In the genomic region with DNA sequence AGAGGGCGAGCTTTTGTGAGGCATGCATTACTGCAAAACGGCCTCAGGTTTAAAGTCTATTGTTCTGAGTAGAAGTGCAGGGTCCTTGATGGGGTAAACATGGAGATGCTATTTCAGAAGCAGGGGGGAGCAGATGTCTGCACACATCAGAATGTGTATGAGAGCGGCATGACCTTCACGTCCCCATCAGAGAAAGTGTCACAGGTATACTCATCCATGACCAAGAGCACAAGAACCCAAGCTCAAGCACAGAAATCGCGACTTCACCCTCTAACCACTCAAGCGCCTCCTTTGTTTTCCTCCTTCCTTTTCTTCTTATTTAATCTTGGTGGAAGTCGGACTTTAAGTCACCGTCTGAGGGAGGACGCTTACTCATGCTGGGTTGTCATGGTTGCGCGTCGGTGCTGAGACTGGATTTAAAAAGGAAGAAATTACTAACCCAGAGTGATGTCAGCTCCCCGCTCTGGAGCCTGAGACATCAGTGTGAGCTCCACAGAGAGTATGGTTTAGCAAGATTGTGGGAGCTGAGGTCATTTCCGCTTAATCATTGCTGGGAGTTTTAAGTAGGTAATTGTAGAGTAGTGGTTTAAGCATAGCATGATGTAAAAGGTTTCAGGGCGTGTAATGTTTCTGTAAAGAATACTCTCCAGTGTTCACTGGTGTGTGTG, we compare ENCODE assay signal across 9 mouse cellular contexts.
DNase-seq lines count a peak whose midpoint lies in the region; ATAC-seq and TF ChIP-seq lines count a peak whose summit lies in the region.
"Had no signal": no experiment of that assay in that cellular context is flagged by ENCODE, and none has a peak within 500 bp of the region (broad histone marks: within the 10 kb centered on the region; RNA-seq: fewer than 3 reads in every experiment).

No protein-coding gene starts in this region.

- no peak overlapping the region for H3K4me3 ChIP-seq in stomach, postnatal 0 days (ENCODE audit: low read depth, low read length)
- H3K4me3 ChIP-seq in gastrocnemius, adult 2 months, result no peak overlapping the region
- H3K4me3 ChIP-seq: embryonic facial prominence, embryonic 12.5 days; liver, embryonic 15.5 days had no signal

- 72% methylated on average over 16 of the region's 16 CpGs for WGBS in stomach, postnatal 0 days

- peak; percentile 83 for ATAC-seq in megakaryocyte progenitor cell, adult 5-6 weeks (replicated peaks; ENCODE audit: poor library complexity)
- ATAC-seq in stomach, postnatal 0 days (ENCODE audit: low FRiP score, low TSS enrichment), result 0 out of 2 replicates have a peak, but pooled peaks have one; percentile 45

- DNase-seq in lung, adult 18-20 months, result peak; percentile 41 to 43
- DNase-seq in lung, postnatal 14 days, result no peak
- peak; percentile 76 for DNase-seq in fibroblast of lung, adult 2 months (ENCODE audit: low read depth)
- no peak for DNase-seq in stomach, postnatal 0 days (ENCODE audit: low spot score)
- no peak for DNase-seq in neural tube, embryonic 10.5 days (ENCODE audit: extremely low spot score, low spot score)
- DNase-seq in gastrocnemius, adult 2 months, result no peak

- H3K4me2 ChIP-seq in stomach, postnatal 0 days (replicated peaks; ENCODE audit: low read depth), result no peak overlapping the region
- H3K4me2 ChIP-seq: embryonic facial prominence, embryonic 12.5 days; liver, embryonic 15.5 days had no signal

- no peaks in the 10 kb centered on the region for H3K27me3 ChIP-seq in stomach, postnatal 0 days (ENCODE audit: control insufficient read depth, insufficient read depth, low read length)
- H3K27me3 ChIP-seq: embryonic facial prominence, embryonic 12.5 days; liver, embryonic 15.5 days had no signal

- no peaks in the 10 kb centered on the region for H3K9me3 ChIP-seq in stomach, postnatal 0 days (ENCODE audit: control insufficient read depth, low read length)
- H3K9me3 ChIP-seq: embryonic facial prominence, embryonic 12.5 days; liver, embryonic 15.5 days had no signal

- no peak overlapping the region for H3K27ac ChIP-seq in stomach, postnatal 0 days (replicated peaks)
- H3K27ac ChIP-seq in gastrocnemius, adult 2 months, result no peak overlapping the region
- H3K27ac ChIP-seq: embryonic facial prominence, embryonic 12.5 days; liver, embryonic 15.5 days had no signal

- H3K4me1 ChIP-seq in stomach, postnatal 0 days (replicated peaks; ENCODE audit: control insufficient read depth, insufficient read depth), result no peaks in the 10 kb centered on the region
- H3K4me1 ChIP-seq: embryonic facial prominence, embryonic 12.5 days; liver, embryonic 15.5 days had no signal

- no peak for TF ChIP-seq CTCF in stomach, postnatal 0 days (IDR thresholded peaks at IDR 0.05; ENCODE audit: low read depth)
- no peak for TF ChIP-seq CTCF in gastrocnemius, adult 2 months (IDR thresholded peaks at IDR 0.05)

- no peaks in the 10 kb centered on the region for H3K36me3 ChIP-seq in stomach, postnatal 0 days (ENCODE audit: control insufficient read depth, insufficient read depth, low read length)
- H3K36me3 ChIP-seq: embryonic facial prominence, embryonic 12.5 days; liver, embryonic 15.5 days had no signal

- TF ChIP-seq EP300 in stomach, postnatal 0 days (optimal IDR thresholded peaks at IDR 0.05), result no peak

- H3K9ac ChIP-seq in stomach, postnatal 0 days (ENCODE audit: low read length), result no peak overlapping the region
- H3K9ac ChIP-seq: embryonic facial prominence, embryonic 12.5 days; liver, embryonic 15.5 days had no signal

- intact Hi-C loops in gastrocnemius, adult 2 months (cut with DNase I), result no loop called here

Comparison
In these comparisons a context has a peak if more than half of its experiments do, and no peak if none do; other contexts are left out.
1. DNase-seq: peak in lung, adult 18-20 months (2 of 2) and fibroblast of lung, adult 2 months (single experiment); none in lung, postnatal 14 days (single experiment), stomach, postnatal 0 days (single experiment), neural tube, embryonic 10.5 days (single experiment) and gastrocnemius, adult 2 months (single experiment).